Mouse (Mus musculus) brain, embryonic 14.5 days (tissue): ENCODE results near the gene Mcm10. TPM values are rescaled to one million over a fixed set of nuclear protein-coding genes. Genes with fewer than 3 reads are reported as not detected.

ENCODE experiments used
- DNase-seq: peaks from one replicate; pipeline ENCODE4 v3.0.0-alpha.2; 2011; ENCODE audit warnings: low read depth
- CTCF ChIP-seq: fragments of 200-500 bp; IDR thresholded peaks from 2 replicates; pipeline ENCODE4 v1.5.1; 2012; ENCODE audit warnings: inconsistent platforms, mild to moderate bottlenecking, moderate library complexity, borderline replicate concordance; ENCODE audit not compliant: insufficient read depth, insufficient read length; ENCODE audit errors: extremely low read depth
- POLR2A ChIP-seq: fragments of 200-500 bp; IDR thresholded peaks from 2 replicates; pipeline ENCODE4 v1.6.1; 2012; ENCODE audit warnings: mild to moderate bottlenecking, inconsistent platforms, borderline replicate concordance; ENCODE audit not compliant: poor library complexity, insufficient read depth, insufficient read length, severe bottlenecking; ENCODE audit errors: extremely low read depth
- polyA plus RNA-seq: library from polyadenylated mRNA; depleted of rRNA; stranded (reverse); fragments of >200 nt; gene quantifications from 2 replicates; pipeline ENCODE4 v1.2.3, GENCODE M21; 2012; rRNA removed

Gene Mcm10
- 8.1 and 12.8 TPM in 2 replicates for polyA plus RNA-seq

GRCm38 (mm10) chr2:5012491-5013324, at the start of gene Mcm10:
Gene Mcm10, minus strand, starts transcription at chr2:5012791.
- DNase-seq, result peak; percentile 99
- no peak for TF ChIP-seq CTCF
- no peak for TF ChIP-seq POLR2A

- no peak for TF ChIP-seq POLR2A
- no peak for TF ChIP-seq CTCF
- no peak for DNase-seq
Measured at GRCm38 (mm10) chr2:5061133-5061708, 48.6 kb upstream of the Mcm10 start.

- TF ChIP-seq POLR2A (no peak), CTCF (no peak)
- no peak for DNase-seq
Measured at GRCm38 (mm10) chr2:5059997-5060396, 47.4 kb upstream of the Mcm10 start.

GRCm38 (mm10) chr2:5058436-5058835, 45.8 kb upstream of the Mcm10 start:
- DNase-seq, result no peak
- TF ChIP-seq CTCF (no peak), POLR2A (no peak)

GRCm38 (mm10) chr2:5050562-5050961, 38.0 kb upstream of the Mcm10 start:
- no peak for TF ChIP-seq CTCF
- TF ChIP-seq POLR2A, result no peak

GRCm38 (mm10) chr2:5047016-5047415, 34.4 kb upstream of the Mcm10 start:
- TF ChIP-seq CTCF (no peak), POLR2A (no peak)
- no peak for DNase-seq

More at GRCm38 (mm10) chr2:5050562-5050961, 38.0 kb upstream of the Mcm10 start:
- no peak for DNase-seq

GRCm38 (mm10) chr2:5045269-5045965, 32.8 kb upstream of the Mcm10 start:
- DNase-seq, result peak; percentile 73
- TF ChIP-seq CTCF (no peak), POLR2A (no peak)

- TF ChIP-seq CTCF, result no peak
- no peak for TF ChIP-seq POLR2A
- no peak for DNase-seq
Measured at GRCm38 (mm10) chr2:5044321-5044720, 31.7 kb upstream of the Mcm10 start.

- DNase-seq, result no peak
- TF ChIP-seq CTCF, result no peak
- no peak for TF ChIP-seq POLR2A
Measured at GRCm38 (mm10) chr2:5043476-5043761, 30.8 kb upstream of the Mcm10 start.

- DNase-seq, result no peak
- TF ChIP-seq POLR2A (no peak), CTCF (no peak)
Measured at GRCm38 (mm10) chr2:5042616-5043475, 30.3 kb upstream of the Mcm10 start.

GRCm38 (mm10) chr2:5041854-5042253, 29.3 kb upstream of the Mcm10 start:
- TF ChIP-seq POLR2A (no peak), CTCF (no peak)
- no peak for DNase-seq
